Comparison of ENCODE assay signal across 1 mouse cellular context in the genomic region with DNA sequence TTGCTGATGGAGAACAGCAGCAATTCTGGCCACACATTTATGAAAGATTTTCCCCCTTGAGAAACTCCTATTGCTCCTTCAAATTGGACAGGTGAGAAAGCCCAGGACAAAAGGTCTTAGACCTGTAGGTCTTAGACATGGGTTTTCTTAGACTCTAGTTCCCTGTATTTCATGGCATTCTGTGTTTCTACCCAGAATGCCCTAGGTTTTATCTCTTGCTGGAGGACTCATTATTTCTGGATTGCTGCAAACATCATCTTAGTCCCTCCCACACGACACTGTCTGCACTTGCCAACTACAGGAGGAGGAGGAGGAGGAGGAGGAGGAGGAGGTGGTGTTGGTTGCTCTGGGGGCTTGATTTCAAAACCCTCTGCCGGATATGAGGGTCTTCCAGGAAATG.
A peak's percentile ranks its signal among the peaks of the same experiment; 100 is the strongest.
TF ChIP-seq lines count a peak whose summit lies in the region.

No protein-coding gene starts in this region.

TF ChIP-seq in MEL, 35 proteins besides CTCF, POLR2A, EP300 and RAD21 (continued from another document):
- TF ChIP-seq MEF2A (IDR thresholded peaks at IDR 0.05; ENCODE audit: extremely low read depth, insufficient replicate concordance, low read depth, low read length, poor library complexity, severe bottlenecking) (no peak), KAT2A (conservative IDR thresholded peaks at IDR 0.05; ENCODE audit: low read depth, low read length) (no peak), ZC3H11A (IDR thresholded peaks at IDR 0.05; ENCODE audit: low read depth, low read length) (no peak), POLR2AphosphoS2 (IDR thresholded peaks at IDR 0.05; ENCODE audit: low read length) (0 out of 2 replicates have a peak, but pooled peaks have one; percentile 22), TCF12 (IDR thresholded peaks at IDR 0.05; ENCODE audit: low read depth, low read length) (no peak), POLR2AphosphoS5 (IDR thresholded peaks at IDR 0.05; ENCODE audit: borderline replicate concordance, low read depth, low read length) (no peak), MAZ (IDR thresholded peaks at IDR 0.05; ENCODE audit: low read depth, low read length) (peak; percentile 38; the same call in 1 of the 2 replicates), RCOR1 (IDR thresholded peaks at IDR 0.05; ENCODE audit: low read depth, low read length) (peak; percentile 34), BHLHE40 (IDR thresholded peaks at IDR 0.05; ENCODE audit: borderline replicate concordance, low read depth, low read length) (no peak), JUND (IDR thresholded peaks at IDR 0.05; ENCODE audit: low read depth, low read length) (no peak), UBTF (IDR thresholded peaks at IDR 0.05; ENCODE audit: borderline replicate concordance, insufficient read depth, low read depth, low read length) (no peak), SMC3 (IDR thresholded peaks at IDR 0.05; ENCODE audit: low read depth, low read length) (no peak), USF1 (IDR thresholded peaks at IDR 0.05; ENCODE audit: low read depth, low read length) (no peak), ELF1 (IDR thresholded peaks at IDR 0.05; ENCODE audit: low read depth, low read length) (0 out of 2 replicates have a peak, but pooled peaks have one; percentile 8), MYB (IDR thresholded peaks at IDR 0.05; ENCODE audit: low read depth, low read length) (peak; percentile 27; the same call in 1 of the 2 replicates), ETS1 (IDR thresholded peaks at IDR 0.05; ENCODE audit: low read depth, low read length) (peak; percentile 61), HCFC1 (IDR thresholded peaks at IDR 0.05; ENCODE audit: low read depth, low read length) (peak; percentile 60; the same call in 1 of the 2 replicates), MXI1 (IDR thresholded peaks at IDR 0.05; ENCODE audit: low read depth, low read length) (no peak), MYC (IDR thresholded peaks at IDR 0.05; ENCODE audit: low read depth, low read length) (no peak), GABPA (IDR thresholded peaks at IDR 0.05; ENCODE audit: low read depth, low read length) (no peak)
